Mouse (Mus musculus) G1E (cell line): ENCODE measurements around the gene Camk2n1.

Experiments
- CTCF ChIP-seq: IDR thresholded peaks from 2 replicates; pipeline ENCODE4 v1.5.1; 2012; ENCODE audit warnings: low read depth, low read length, inconsistent platforms, mixed read lengths
- GATA1 ChIP-seq: IDR thresholded peaks from 2 replicates; pipeline ENCODE4 v1.6.1; 2012; ENCODE audit warnings: borderline replicate concordance, low read length, inconsistent platforms, mixed read lengths
- POLR2AphosphoS5 ChIP-seq: IDR thresholded peaks from 2 replicates; pipeline ENCODE4 v1.6.1; 2012; ENCODE audit warnings: low read depth, low read length, inconsistent platforms; ENCODE audit not compliant: insufficient replicate concordance
- TAL1 ChIP-seq: conservative IDR thresholded peaks from 2 replicates; pipeline ENCODE4 v1.6.1; 2012; ENCODE audit warnings: low read depth, low read length, inconsistent platforms, mixed read lengths

DNA sequence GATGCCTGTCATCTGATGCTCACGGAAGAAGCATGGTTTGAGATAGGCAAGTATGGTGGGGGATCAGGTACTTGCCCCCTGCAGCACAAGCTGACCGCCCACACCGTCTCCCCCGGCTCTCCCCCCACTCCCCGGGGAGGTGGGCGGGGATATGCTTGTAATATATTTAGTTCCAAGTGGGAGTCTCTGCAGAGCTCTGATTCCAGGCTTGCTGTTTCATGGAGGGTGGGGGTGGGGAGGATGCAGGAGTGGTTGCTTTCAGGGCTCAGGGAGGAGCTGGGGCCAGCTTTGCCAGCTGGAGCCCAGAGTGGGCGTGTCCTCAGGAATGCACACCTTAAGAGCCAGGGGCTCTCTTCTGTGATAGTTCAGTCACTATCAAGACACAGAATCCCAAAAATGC is 15.0 kb downstream of the Camk2n1 start:
- no peak for TF ChIP-seq GATA1
- no peak for TF ChIP-seq CTCF
- no peak for TF ChIP-seq POLR2AphosphoS5
- no peak for TF ChIP-seq TAL1
